Mouse (Mus musculus) CH12.LX (cell line): ENCODE measurements around the gene Slc2a4.
A peak's percentile ranks its signal among the peaks of the same experiment; 100 is the strongest.

ENCODE experiments used
- BHLHE40 ChIP-seq: IDR thresholded peaks from 2 replicates; pipeline ENCODE4 v1.6.1; 2011; ENCODE audit warnings: mild to moderate bottlenecking, low read depth, low read length, improper control_type of control experiment
- CHD2 ChIP-seq: IDR thresholded peaks from 2 replicates; pipeline ENCODE4 v1.6.1; 2011; ENCODE audit warnings: low read length, improper control_type of control experiment
- CTCF ChIP-seq, 2 experiments: IDR thresholded peaks in 1 of 2; conservative IDR thresholded peaks in 1 of 2; 2 replicates each; pipeline ENCODE4 v1.5.1; 2011 to 2012; ENCODE audit warnings: low read depth in 2 of 2, low read length in 2 of 2, improper control_type of control experiment in 1 of 2, inconsistent platforms in 1 of 2, mild to moderate bottlenecking in 1 of 2, moderate library complexity in 1 of 2
- EP300 ChIP-seq: IDR thresholded peaks from 2 replicates; pipeline ENCODE4 v1.6.1; 2011; ENCODE audit warnings: low read length, improper control_type of control experiment
- HCFC1 ChIP-seq: IDR thresholded peaks from 2 replicates; pipeline ENCODE4 v1.6.1; 2012; ENCODE audit warnings: low read depth, mild to moderate bottlenecking, inconsistent platforms, low read length, improper control_type of control experiment
- JUND ChIP-seq: conservative IDR thresholded peaks from 2 replicates; pipeline ENCODE4 v1.6.1; 2011; ENCODE audit warnings: low read depth, low read length, improper control_type of control experiment
- KAT2A ChIP-seq: IDR thresholded peaks from 2 replicates; pipeline ENCODE4 v1.6.1; 2012; ENCODE audit warnings: low read length, improper control_type of control experiment, inconsistent platforms; ENCODE audit not compliant: insufficient replicate concordance
- MXI1 ChIP-seq: IDR thresholded peaks from 2 replicates; pipeline ENCODE4 v1.6.1; 2011; ENCODE audit warnings: mild to moderate bottlenecking, low read depth, low read length, improper control_type of control experiment
- NELFE ChIP-seq: IDR thresholded peaks from 2 replicates; pipeline ENCODE4 v1.6.1; 2011; ENCODE audit warnings: low read depth, low read length, improper control_type of control experiment
- POLR2A ChIP-seq: IDR thresholded peaks from 2 replicates; pipeline ENCODE4 v1.6.1; 2011; ENCODE audit warnings: low read depth, mild to moderate bottlenecking, improper control_type of control experiment, low read length
- POLR2AphosphoS2 ChIP-seq: IDR thresholded peaks from 2 replicates; pipeline ENCODE4 v1.6.1; 2011; ENCODE audit warnings: low read depth, low read length, improper control_type of control experiment
- RAD21 ChIP-seq: IDR thresholded peaks from 2 replicates; pipeline ENCODE4 v1.6.1; 2011; ENCODE audit warnings: low read depth, mild to moderate bottlenecking, low read length, improper control_type of control experiment, moderate library complexity
- UBTF ChIP-seq: IDR thresholded peaks from 2 replicates; pipeline ENCODE4 v1.6.1; 2012; ENCODE audit warnings: low read depth, mild to moderate bottlenecking, inconsistent platforms, low read length, improper control_type of control experiment, moderate library complexity
- ZMIZ1 ChIP-seq: IDR thresholded peaks from 2 replicates; pipeline ENCODE4 v1.6.1; 2012; ENCODE audit warnings: low read depth, mild to moderate bottlenecking, inconsistent platforms, low read length, improper control_type of control experiment

- TF ChIP-seq ZMIZ1 (no peak), CTCF (conservative IDR thresholded peaks at IDR 0.05 in 1 of 2, IDR thresholded peaks at IDR 0.05 in 1 of 2; ENCODE audit: low read depth in 2 of 2, low read length in 2 of 2) (no peak), JUND (no peak), RAD21 (no peak), POLR2A (peak; percentile 53), HCFC1 (no peak), MXI1 (no peak), NELFE (no peak), UBTF (no peak), EP300 (no peak), CHD2 (no peak), BHLHE40 (no peak), POLR2AphosphoS2 (no peak), KAT2A (no peak)
Observed at GRCm38 (mm10) chr11:69917379-69917948, 30.5 kb downstream of the Slc2a4 start.
